Mouse (Mus musculus): ENCODE results near the gene Acss3.

DNA sequence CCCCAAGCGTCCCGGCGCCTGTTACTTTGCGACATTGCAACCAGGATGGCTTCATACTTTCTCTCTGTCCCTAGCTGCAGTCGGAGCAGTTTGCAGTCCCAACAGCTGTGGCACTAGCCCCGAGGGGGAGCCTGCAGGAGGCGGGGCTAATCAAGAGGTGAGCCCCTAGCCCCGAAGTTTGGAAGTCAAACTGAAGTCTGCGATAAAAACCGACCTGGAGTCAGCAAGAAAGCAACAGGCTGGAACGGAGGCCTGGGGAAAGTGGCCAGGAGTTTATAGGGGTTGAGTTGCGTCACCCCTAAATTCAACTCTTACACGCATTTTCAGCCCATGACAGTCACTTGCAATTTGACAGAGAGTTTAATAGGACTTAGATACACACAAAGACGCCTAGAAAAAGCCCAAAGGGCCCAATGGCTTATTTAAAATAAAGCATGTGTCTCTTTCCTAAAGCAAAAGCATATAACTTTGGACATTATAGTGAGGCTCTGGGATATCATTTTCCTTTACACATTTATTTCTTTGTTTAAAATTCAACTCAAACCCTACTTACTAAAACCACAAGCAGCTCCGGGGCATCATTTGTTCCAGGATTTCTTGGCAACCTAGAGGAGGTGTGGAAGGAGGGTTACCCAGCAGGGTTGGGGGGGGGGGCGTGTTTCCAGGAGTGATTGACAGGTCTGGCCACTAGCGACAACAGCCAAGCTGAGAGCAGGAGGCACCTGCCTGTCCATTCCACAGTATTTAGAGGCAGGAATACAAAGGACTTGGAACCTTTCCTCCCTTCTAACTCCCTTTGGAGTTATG lies at the start of gene Acss3:
- TF ChIP-seq CTCF (IDR thresholded peaks at IDR 0.05; ENCODE audit: insufficient read depth, low read depth, low read length) (no peak), POLR2A (IDR thresholded peaks at IDR 0.05; ENCODE audit: insufficient read depth, low read depth, low read length) (no peak)

Data from olfactory bulb, adult 2 months (tissue).